Mouse (Mus musculus) thymus, adult 2 months (tissue): ENCODE results near the gene Hip1.

Experiments used
- CTCF ChIP-seq: fragments of 200-500 bp; IDR thresholded peaks from 2 replicates; pipeline ENCODE4 v1.5.1; 2012; ENCODE audit warnings: mild to moderate bottlenecking, control low read depth, low read length, moderate library complexity, borderline replicate concordance; ENCODE audit not compliant: control insufficient read depth, poor library complexity, insufficient read depth; ENCODE audit errors: extremely low read depth
- POLR2A ChIP-seq: fragments of 200-500 bp; IDR thresholded peaks from 2 replicates; pipeline ENCODE4 v1.6.1; 2012; ENCODE audit warnings: mild to moderate bottlenecking, low read length, control low read depth, moderate library complexity; ENCODE audit not compliant: control insufficient read depth, poor library complexity, insufficient read depth; ENCODE audit errors: extremely low read depth

DNA sequence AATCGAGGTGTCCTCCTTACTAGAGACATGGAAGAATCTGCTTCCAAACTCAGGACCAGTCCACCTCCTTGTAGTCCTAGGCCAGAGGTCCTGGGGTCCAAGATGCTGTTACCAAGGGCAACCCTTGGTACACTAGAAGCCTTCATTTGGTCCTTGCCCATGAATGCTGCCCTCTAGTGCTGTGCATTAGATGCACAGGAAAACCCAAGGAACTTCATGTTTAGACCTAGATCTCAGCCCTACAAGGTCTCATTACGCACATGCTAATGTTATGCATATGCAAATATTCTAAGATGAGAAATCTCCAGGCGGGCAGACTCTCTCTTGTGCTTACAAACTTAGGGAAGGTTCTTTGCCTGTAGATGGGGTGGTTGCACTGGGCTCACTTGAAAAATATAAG is 15.6 kb downstream of the Hip1 start:
- TF ChIP-seq CTCF (no peak), POLR2A (no peak)
